In genomic region chr14:71115095-71115797, GRCm38 (mm10) we compare ENCODE assay signal across 28 mouse cellular contexts.
DNase-seq lines count a peak whose midpoint lies in the region; ATAC-seq lines count a peak whose summit lies in the region.
"Had no signal": no experiment of that assay in that cellular context is flagged by ENCODE, and none has a peak within 500 bp of the region (broad histone marks: within the 10 kb centered on the region; RNA-seq: fewer than 3 reads in every experiment).

No protein-coding gene starts in this region.

- no peak for DNase-seq in neural tube, embryonic 10.5 days (ENCODE audit: extremely low spot score, low spot score)
- DNase-seq in hindbrain, embryonic 14.5 days (ENCODE audit: low spot score) = peak; percentile 41
- no peak for DNase-seq in embryo, embryonic 9.5 days (ENCODE audit: extremely low spot score)
- no peak for DNase-seq in layer of hippocampus, postnatal 14 days (ENCODE audit: low spot score in 2 of 2)
- DNase-seq: adrenal gland, postnatal 25 days; cerebellum, adult 11 months; cerebellum, postnatal 10 days; heart, postnatal 4 days; kidney, adult 8-10 months; kidney, postnatal 14 days; layer of hippocampus, postnatal 36 days; liver, embryonic 13.5 days; lung, adult 2 months; lung, postnatal 14 days; thymus, adult 2 months; thymus, postnatal 4 days had no signal

- WGBS in neural tube, embryonic 13.5 days = 63% methylated on average over 8 of the region's 8 CpGs
- WGBS in hindbrain, embryonic 14.5 days = 64% methylated on average over 8 of the region's 8 CpGs
- WGBS in forebrain, embryonic 15.5 days = 86% methylated on average over 8 of the region's 8 CpGs

- peak overlapping the region; percentile 61 for H3K27ac ChIP-seq in neural tube, embryonic 13.5 days (replicated peaks)
- H3K27ac ChIP-seq in hindbrain, embryonic 14.5 days = peak overlapping the region; percentile 73
- no peak overlapping the region for H3K27ac ChIP-seq in forebrain, embryonic 15.5 days (replicated peaks)
- H3K27ac ChIP-seq: embryonic facial prominence, embryonic 13.5 days; forebrain, embryonic 12.5 days; heart, embryonic 15.5 days; intestine, embryonic 15.5 days; layer of hippocampus, adult 2 months; limb, embryonic 13.5 days; liver, embryonic 13.5 days; neural tube, embryonic 12.5 days; stomach, postnatal 0 days had no signal

- H3K9me3 ChIP-seq in neural tube, embryonic 13.5 days = no peaks in the 10 kb centered on the region
- no peaks in the 10 kb centered on the region for H3K9me3 ChIP-seq in hindbrain, embryonic 14.5 days (ENCODE audit: control insufficient read depth, low read length)
- no peaks in the 10 kb centered on the region for H3K9me3 ChIP-seq in forebrain, embryonic 15.5 days
- H3K9me3 ChIP-seq: embryonic facial prominence, embryonic 13.5 days; forebrain, embryonic 12.5 days; heart, embryonic 15.5 days; intestine, embryonic 15.5 days; limb, embryonic 13.5 days; liver, embryonic 13.5 days; neural tube, embryonic 12.5 days had no signal

- no peak overlapping the region for H3K4me3 ChIP-seq in neural tube, embryonic 13.5 days
- H3K4me3 ChIP-seq in hindbrain, embryonic 14.5 days (replicated peaks; ENCODE audit: low read length) = no peak overlapping the region
- H3K4me3 ChIP-seq in forebrain, embryonic 15.5 days = no peak overlapping the region
- H3K4me3 ChIP-seq: embryonic facial prominence, embryonic 13.5 days; erythroblast, embryonic 14.5 days; forebrain, embryonic 12.5 days; heart, embryonic 15.5 days; intestine, embryonic 15.5 days; layer of hippocampus, adult 2 months; limb, embryonic 13.5 days; liver, embryonic 13.5 days; neural tube, embryonic 12.5 days had no signal

- H3K9ac ChIP-seq in neural tube, embryonic 13.5 days = no peak overlapping the region
- H3K9ac ChIP-seq in hindbrain, embryonic 14.5 days = no peak overlapping the region
- H3K9ac ChIP-seq in forebrain, embryonic 15.5 days (replicated peaks) = no peak overlapping the region
- H3K9ac ChIP-seq: embryonic facial prominence, embryonic 13.5 days; forebrain, embryonic 12.5 days; heart, embryonic 15.5 days; intestine, embryonic 15.5 days; limb, embryonic 13.5 days; liver, embryonic 13.5 days; neural tube, embryonic 12.5 days had no signal

- peak; percentile 71; the same call in 1 of the 2 replicates for ATAC-seq in neural tube, embryonic 13.5 days (ENCODE audit: low read depth)
- ATAC-seq in hindbrain, embryonic 14.5 days (ENCODE audit: low FRiP score) = peak; percentile 82; the same call in 1 of the 2 replicates
- ATAC-seq in megakaryocyte-erythroid progenitor cell, adult 5-6 weeks (replicated peaks; ENCODE audit: low FRiP score, low TSS enrichment, poor library complexity, severe bottlenecking) = peak; percentile 71; the same call in 1 of the 2 replicates
- ATAC-seq in forebrain, embryonic 15.5 days (replicated peaks) = no peak
- ATAC-seq: intestine, embryonic 15.5 days had no signal

- no peaks in the 10 kb centered on the region for H3K27me3 ChIP-seq in neural tube, embryonic 13.5 days
- H3K27me3 ChIP-seq in hindbrain, embryonic 14.5 days (ENCODE audit: control insufficient read depth, insufficient read depth, low read length) = no peaks in the 10 kb centered on the region
- no peaks in the 10 kb centered on the region for H3K27me3 ChIP-seq in forebrain, embryonic 15.5 days
- H3K27me3 ChIP-seq: embryonic facial prominence, embryonic 13.5 days; forebrain, embryonic 12.5 days; heart, embryonic 15.5 days; intestine, embryonic 15.5 days; limb, embryonic 13.5 days; liver, embryonic 13.5 days; neural tube, embryonic 12.5 days had no signal

- H3K4me2 ChIP-seq in neural tube, embryonic 13.5 days = no peak overlapping the region
- H3K4me2 ChIP-seq in hindbrain, embryonic 14.5 days (replicated peaks) = no peak overlapping the region
- no peak overlapping the region for H3K4me2 ChIP-seq in forebrain, embryonic 15.5 days (replicated peaks)
- H3K4me2 ChIP-seq: embryonic facial prominence, embryonic 13.5 days; forebrain, embryonic 12.5 days; heart, embryonic 15.5 days; intestine, embryonic 15.5 days; limb, embryonic 13.5 days; liver, embryonic 13.5 days; neural tube, embryonic 12.5 days had no signal

- no peaks in the 10 kb centered on the region for H3K36me3 ChIP-seq in neural tube, embryonic 13.5 days
- H3K36me3 ChIP-seq in hindbrain, embryonic 14.5 days (replicated peaks; ENCODE audit: control insufficient read depth, insufficient read depth) = no peaks in the 10 kb centered on the region
- H3K36me3 ChIP-seq in forebrain, embryonic 15.5 days = no peaks in the 10 kb centered on the region
- H3K36me3 ChIP-seq: embryonic facial prominence, embryonic 13.5 days; forebrain, embryonic 12.5 days; heart, embryonic 15.5 days; intestine, embryonic 15.5 days; limb, embryonic 13.5 days; liver, embryonic 13.5 days; neural tube, embryonic 12.5 days had no signal

- H3K4me1 ChIP-seq in neural tube, embryonic 13.5 days (replicated peaks) = peaks cover 6% of the 10 kb centered on the region
- peaks cover 14% of the 10 kb centered on the region; the same call in 1 of the 2 replicates for H3K4me1 ChIP-seq in hindbrain, embryonic 14.5 days (replicated peaks; ENCODE audit: control insufficient read depth, insufficient read depth, low read length)
- no peaks in the 10 kb centered on the region for H3K4me1 ChIP-seq in forebrain, embryonic 15.5 days
- H3K4me1 ChIP-seq: forebrain, embryonic 12.5 days; heart, embryonic 15.5 days; intestine, embryonic 15.5 days; limb, embryonic 13.5 days; liver, embryonic 13.5 days; neural tube, embryonic 12.5 days had no signal
